Mouse (Mus musculus): ENCODE data around the gene Csnk2b. TPM values are rescaled to one million over a fixed set of nuclear protein-coding genes. Genes with fewer than 3 reads are reported as not detected.
"Not testable (repeated sequence)": the region's sequence is repeated elsewhere in the genome, so short reads cannot be mapped to it uniquely, and the experiment has no call there.

Gene Csnk2b
- polyA plus RNA-seq, 1 experiment from 2014 or later, result 346 TPM

- H3K9me3 ChIP-seq (ENCODE audit: control insufficient read depth, low read length), result no peaks in the 10 kb centered on the region
- peak within 1 kb of the TSS; percentile 76 for H3K27ac ChIP-seq (ENCODE audit: low read depth, low read length)
- peak within 1 kb of the TSS; percentile 82 for H3K9ac ChIP-seq (ENCODE audit: low read depth, low read length)
- peak within 1 kb of the TSS; percentile 67 for H3K4me3 ChIP-seq (ENCODE audit: low read length)
- no peaks in the 10 kb centered on the region for H3K27me3 ChIP-seq (replicated peaks; ENCODE audit: control insufficient read depth, insufficient read depth, low read length)
- H3K4me1 ChIP-seq (ENCODE audit: control insufficient read depth, insufficient read depth, low read depth, low read length), result peaks cover 29% of the 10 kb centered on the region
- peak within 1 kb of the TSS; percentile 80 for H3K4me2 ChIP-seq (ENCODE audit: low read length)
- no peaks in the 10 kb centered on the region for H3K36me3 ChIP-seq (ENCODE audit: control insufficient read depth, insufficient read depth, low read length)
- WGBS, result under 1% methylated on average over 36 of the region's 36 CpGs
- ATAC-seq, result peak; percentile 58
These were observed 4.4 kb upstream of the Csnk2b start, which contains the start of gene D17H6S53E for GRCm38 (mm10) chr17:35126206-35126611. Gene D17H6S53E (plus strand): TSS chr17:35126373.

- 36% methylated on average over 6 of the region's 6 CpGs for WGBS
- ATAC-seq, result no peak
- H3K27ac ChIP-seq (ENCODE audit: low read depth, low read length), result peak overlapping the region; percentile 76
These were observed 3.7 kb upstream of the Csnk2b start for GRCm38 (mm10) chr17:35125578-35125977.

GRCm38 (mm10) chr17:35125081-35125480 lies 3.2 kb upstream of the Csnk2b start:
- no peak overlapping the region for H3K9ac ChIP-seq (ENCODE audit: low read depth, low read length)
- no peak for ATAC-seq

More at GRCm38 (mm10) chr17:35125578-35125977, 3.7 kb upstream of the Csnk2b start:
- Histone ChIP-seq H3K4me2 (ENCODE audit: low read length) (peak overlapping the region; percentile 80), H3K27me3 (replicated peaks; ENCODE audit: control insufficient read depth, insufficient read depth, low read length) (no peaks in the 10 kb centered on the region), H3K9ac (ENCODE audit: low read depth, low read length) (peak overlapping the region; percentile 82), H3K9me3 (ENCODE audit: control insufficient read depth, low read length) (no peaks in the 10 kb centered on the region), H3K4me1 (ENCODE audit: control insufficient read depth, insufficient read depth, low read depth, low read length) (peaks cover 29% of the 10 kb centered on the region), H3K4me3 (ENCODE audit: low read length) (peak overlapping the region; percentile 67), H3K36me3 (ENCODE audit: control insufficient read depth, insufficient read depth, low read length) (no peaks in the 10 kb centered on the region)

GRCm38 (mm10) chr17:35124261-35124896 lies 2.5 kb upstream of the Csnk2b start:
- H3K9me3 ChIP-seq (ENCODE audit: control insufficient read depth, low read length); ATAC-seq; H3K9ac ChIP-seq (ENCODE audit: low read depth, low read length); H3K27me3 ChIP-seq (replicated peaks; ENCODE audit: control insufficient read depth, insufficient read depth, low read length); H3K36me3 ChIP-seq (ENCODE audit: control insufficient read depth, insufficient read depth, low read length); H3K4me2 ChIP-seq (ENCODE audit: low read length); H3K27ac ChIP-seq (ENCODE audit: low read depth, low read length); H3K4me3 ChIP-seq (ENCODE audit: low read length): not testable (repeated sequence)
- peaks cover 40% of the 10 kb centered on the region for H3K4me1 ChIP-seq (ENCODE audit: control insufficient read depth, insufficient read depth, low read depth, low read length)
- 89% methylated on average over 12 of the region's 12 CpGs for WGBS

More at GRCm38 (mm10) chr17:35125081-35125480, 3.2 kb upstream of the Csnk2b start:
- Histone ChIP-seq H3K4me3 (ENCODE audit: low read length) (no peak overlapping the region), H3K27me3 (replicated peaks; ENCODE audit: control insufficient read depth, insufficient read depth, low read length) (no peaks in the 10 kb centered on the region), H3K9me3 (ENCODE audit: control insufficient read depth, low read length) (no peaks in the 10 kb centered on the region), H3K4me1 (ENCODE audit: control insufficient read depth, insufficient read depth, low read depth, low read length) (peaks cover 34% of the 10 kb centered on the region), H3K4me2 (ENCODE audit: low read length) (no peak overlapping the region), H3K36me3 (ENCODE audit: control insufficient read depth, insufficient read depth, low read length) (no peaks in the 10 kb centered on the region), H3K27ac (ENCODE audit: low read depth, low read length) (no peak overlapping the region)
- WGBS, result 88% methylated on average over 1 of the region's 1 CpGs

GRCm38 (mm10) chr17:35123287-35123686 lies 1.4 kb upstream of the Csnk2b start:
- 90% methylated on average over 9 of the region's 9 CpGs for WGBS

GRCm38 (mm10) chr17:35121143-35121799 lies 582 bp downstream of the Csnk2b start, which contains the start of gene Gpank1:
Gene Gpank1 (plus strand): TSS chr17:35121455.
- H3K9ac ChIP-seq (ENCODE audit: low read depth, low read length), result peak within 1 kb of the TSS; percentile 95
- 0% methylated on average over 48 of the region's 50 CpGs for WGBS
- peaks cover 18% of the 10 kb centered on the region for H3K36me3 ChIP-seq (ENCODE audit: control insufficient read depth, insufficient read depth, low read length)
- ATAC-seq, result peak; percentile 96
- H3K4me3 ChIP-seq (ENCODE audit: low read length), result peak within 1 kb of the TSS; percentile 94
- no peaks in the 10 kb centered on the region for H3K9me3 ChIP-seq (ENCODE audit: control insufficient read depth, low read length)
- H3K4me1 ChIP-seq (ENCODE audit: control insufficient read depth, insufficient read depth, low read depth, low read length), result peaks cover 24% of the 10 kb centered on the region
- peak within 1 kb of the TSS; percentile 88 for H3K27ac ChIP-seq (ENCODE audit: low read depth, low read length)
- no peaks in the 10 kb centered on the region for H3K27me3 ChIP-seq (replicated peaks; ENCODE audit: control insufficient read depth, insufficient read depth, low read length)
- H3K4me2 ChIP-seq (ENCODE audit: low read length), result peak within 1 kb of the TSS; percentile 96

More at GRCm38 (mm10) chr17:35123287-35123686, 1.4 kb upstream of the Csnk2b start:
- H3K36me3 ChIP-seq (ENCODE audit: control insufficient read depth, insufficient read depth, low read length); ATAC-seq; H3K4me2 ChIP-seq (ENCODE audit: low read length); H3K4me3 ChIP-seq (ENCODE audit: low read length); H3K27me3 ChIP-seq (replicated peaks; ENCODE audit: control insufficient read depth, insufficient read depth, low read length); H3K27ac ChIP-seq (ENCODE audit: low read depth, low read length); H3K9ac ChIP-seq (ENCODE audit: low read depth, low read length); H3K9me3 ChIP-seq (ENCODE audit: control insufficient read depth, low read length): not testable (repeated sequence)
- peaks cover 38% of the 10 kb centered on the region for H3K4me1 ChIP-seq (ENCODE audit: control insufficient read depth, insufficient read depth, low read depth, low read length)

GRCm38 (mm10) chr17:35120745-35121142 lies 1.1 kb downstream of the Csnk2b start:
- under 1% methylated on average over 32 of the region's 33 CpGs for WGBS
- Histone ChIP-seq H3K9ac (ENCODE audit: low read depth, low read length) (peak overlapping the region; percentile 95), H3K27me3 (replicated peaks; ENCODE audit: control insufficient read depth, insufficient read depth, low read length) (no peaks in the 10 kb centered on the region), H3K4me2 (ENCODE audit: low read length) (peak overlapping the region; percentile 83), H3K4me3 (ENCODE audit: low read length) (peak overlapping the region; percentile 94), H3K9me3 (ENCODE audit: control insufficient read depth, low read length) (no peaks in the 10 kb centered on the region), H3K27ac (ENCODE audit: low read depth, low read length) (peak overlapping the region; percentile 82), H3K4me1 (ENCODE audit: control insufficient read depth, insufficient read depth, low read depth, low read length) (peaks cover 22% of the 10 kb centered on the region), H3K36me3 (ENCODE audit: control insufficient read depth, insufficient read depth, low read length) (peaks cover 22% of the 10 kb centered on the region)
- peak; percentile 1; the same call in 1 of the 2 replicates for ATAC-seq

GRCm38 (mm10) chr17:35115046-35116019 lies 6.5 kb downstream of the Csnk2b start, which contains the start of gene Ly6g5b:
Gene Ly6g5b (minus strand): TSS chr17:35115428.
- no peak for ATAC-seq
- H3K4me2 ChIP-seq (ENCODE audit: low read length), result no peak within 1 kb of the TSS

More at GRCm38 (mm10) chr17:35115046-35116019, 6.5 kb downstream of the Csnk2b start, which contains the start of gene Ly6g5b:
- WGBS, result 85% methylated on average over 8 of the region's 8 CpGs
- H3K9ac ChIP-seq (ENCODE audit: low read depth, low read length), result no peak within 1 kb of the TSS; the same call in 1 of the 2 replicates
- H3K36me3 ChIP-seq (ENCODE audit: control insufficient read depth, insufficient read depth, low read length), result peaks cover 22% of the 10 kb centered on the region
- H3K9me3 ChIP-seq (ENCODE audit: control insufficient read depth, low read length), result no peaks in the 10 kb centered on the region
- H3K27me3 ChIP-seq (replicated peaks; ENCODE audit: control insufficient read depth, insufficient read depth, low read length), result no peaks in the 10 kb centered on the region
- peaks cover 8% of the 10 kb centered on the region for H3K4me1 ChIP-seq (ENCODE audit: control insufficient read depth, insufficient read depth, low read depth, low read length)
- no peak within 1 kb of the TSS for H3K27ac ChIP-seq (ENCODE audit: low read depth, low read length)
- no peak within 1 kb of the TSS for H3K4me3 ChIP-seq (ENCODE audit: low read length)
